Mouse (Mus musculus): Measurements from ENCODE around the gene 4931428F04Rik. TPM values are rescaled to one million over a fixed set of nuclear protein-coding genes. Genes with fewer than 3 reads are reported as not detected.

Gene 4931428F04Rik
- polyA plus RNA-seq, 1 experiment from 2014 or later: 34.2 TPM

DNA sequence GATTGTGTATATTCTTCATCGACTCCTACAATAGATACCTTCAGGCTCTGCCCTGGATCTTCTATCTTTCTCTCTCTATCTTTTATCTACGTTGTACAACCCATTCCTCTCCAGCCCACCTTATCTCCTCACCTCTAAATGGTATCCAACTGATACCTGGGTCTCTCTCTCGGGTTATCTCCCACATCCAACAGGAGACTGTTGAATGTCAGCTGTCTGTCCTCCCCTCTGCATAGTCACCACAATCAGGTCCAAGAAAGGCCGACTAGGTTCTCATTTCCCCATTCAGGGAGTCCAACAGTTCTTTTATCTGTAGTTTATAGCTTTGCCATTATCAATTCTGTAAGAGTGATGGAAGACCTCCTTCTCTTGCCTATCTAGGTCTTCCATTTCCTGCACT lies 7.4 kb downstream of the 4931428F04Rik start:
- H3K36me3 ChIP-seq (ENCODE audit: control insufficient read depth, insufficient read depth, low read length): peaks cover 3% of the 10 kb centered on the region; the same call in 1 of the 2 replicates
- H3K27me3 ChIP-seq (ENCODE audit: control insufficient read depth, insufficient read depth, low read length): peaks cover 28% of the 10 kb centered on the region
- no peak overlapping the region for H3K4me2 ChIP-seq
- ATAC-seq (ENCODE audit: low FRiP score) (no peak), DNase-seq (ENCODE audit: low spot score, missing footprints) (no peak)
- no peak overlapping the region for H3K9ac ChIP-seq (ENCODE audit: low read length)
- H3K27ac ChIP-seq (ENCODE audit: low read depth, low read length): no peak overlapping the region
- no peak overlapping the region for H3K4me3 ChIP-seq (ENCODE audit: low read depth, low read length)
- 0 out of 2 replicates have a peak, but pooled peaks cover 7% of the 10 kb centered on the region for H3K4me1 ChIP-seq (ENCODE audit: control insufficient read depth, insufficient read depth, low read length)
- H3K9me3 ChIP-seq (ENCODE audit: control insufficient read depth, low read length): no peaks in the 10 kb centered on the region
- 91% methylated on average over 4 of the region's 4 CpGs for WGBS

DNA sequence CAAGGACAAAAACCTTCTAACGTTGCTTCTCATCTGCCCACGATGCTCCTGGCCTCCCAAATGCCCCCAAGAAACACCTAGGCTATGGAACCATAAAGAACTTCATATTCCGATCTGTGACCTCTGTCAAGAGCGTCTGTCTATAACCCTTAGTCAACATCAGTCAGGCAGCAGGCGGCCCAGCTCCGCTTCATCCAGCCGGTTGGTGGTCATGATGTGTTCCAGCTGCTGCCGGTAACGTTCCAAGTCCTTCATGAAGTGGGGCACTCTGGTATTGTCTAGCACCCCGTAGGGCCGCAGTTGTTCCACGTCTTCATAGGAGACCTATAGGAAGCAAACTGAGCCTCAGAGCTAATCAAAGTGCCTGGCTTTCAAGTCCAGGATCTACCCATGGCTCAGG lies 7.8 kb downstream of the 4931428F04Rik start:
- Histone ChIP-seq H3K4me3 (ENCODE audit: low read depth, low read length) (no peak overlapping the region), H3K36me3 (ENCODE audit: control insufficient read depth, insufficient read depth, low read length) (peaks cover 3% of the 10 kb centered on the region; the same call in 1 of the 2 replicates), H3K27me3 (ENCODE audit: control insufficient read depth, insufficient read depth, low read length) (peaks cover 32% of the 10 kb centered on the region), H3K4me1 (ENCODE audit: control insufficient read depth, insufficient read depth, low read length) (0 out of 2 replicates have a peak, but pooled peaks cover 7% of the 10 kb centered on the region), H3K9me3 (ENCODE audit: control insufficient read depth, low read length) (no peaks in the 10 kb centered on the region), H3K27ac (ENCODE audit: low read depth, low read length) (no peak overlapping the region), H3K9ac (ENCODE audit: low read length) (no peak overlapping the region), H3K4me2 (no peak overlapping the region)
- DNase-seq (ENCODE audit: low spot score, missing footprints) (no peak), ATAC-seq (ENCODE audit: low FRiP score) (no peak)
- 85% methylated on average over 12 of the region's 12 CpGs for WGBS

- DNase-seq (ENCODE audit: low spot score, missing footprints) (no peak), ATAC-seq (ENCODE audit: low FRiP score) (no peak)
- peaks cover 13% of the 10 kb centered on the region for H3K4me1 ChIP-seq (ENCODE audit: control insufficient read depth, insufficient read depth, low read length)
- H3K27me3 ChIP-seq (ENCODE audit: control insufficient read depth, insufficient read depth, low read length): peaks cover 44% of the 10 kb centered on the region
- H3K4me2 ChIP-seq: no peak overlapping the region
- H3K27ac ChIP-seq (ENCODE audit: low read depth, low read length): no peak overlapping the region
- peaks cover 3% of the 10 kb centered on the region; the same call in 1 of the 2 replicates for H3K36me3 ChIP-seq (ENCODE audit: control insufficient read depth, insufficient read depth, low read length)
- 72% methylated on average over 3 of the region's 3 CpGs for WGBS
- no peak overlapping the region for H3K4me3 ChIP-seq (ENCODE audit: low read depth, low read length)
- H3K9ac ChIP-seq (ENCODE audit: low read length): no peak overlapping the region
- H3K9me3 ChIP-seq (ENCODE audit: control insufficient read depth, low read length): no peaks in the 10 kb centered on the region
Measured at GRCm38 (mm10) chr8:105280567-105280966, 9.1 kb downstream of the 4931428F04Rik start.

DNA sequence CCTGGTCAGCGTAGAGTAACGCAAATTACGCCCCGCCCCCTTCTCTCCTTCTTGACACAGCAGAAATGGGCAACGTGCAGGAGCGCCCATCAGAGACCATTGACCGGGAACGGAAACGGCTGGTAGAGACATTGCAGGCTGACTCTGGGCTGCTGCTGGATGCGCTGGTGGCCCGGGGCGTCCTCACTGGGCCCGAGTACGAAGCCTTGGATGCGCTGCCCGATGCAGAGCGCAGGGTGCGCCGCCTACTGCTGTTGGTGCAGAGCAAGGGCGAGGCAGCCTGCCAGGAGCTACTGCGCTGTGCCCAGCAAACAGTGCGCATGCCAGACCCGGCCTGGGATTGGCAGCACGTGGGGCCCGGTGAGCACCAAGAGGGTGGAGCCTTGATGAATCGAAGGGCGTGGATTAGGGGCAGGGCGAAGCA lies 10.7 kb downstream of the 4931428F04Rik start:
- Histone ChIP-seq H3K36me3 (ENCODE audit: control insufficient read depth, insufficient read depth, low read length) (peaks cover 3% of the 10 kb centered on the region; the same call in 1 of the 2 replicates), H3K9me3 (ENCODE audit: control insufficient read depth, low read length) (no peaks in the 10 kb centered on the region), H3K4me1 (ENCODE audit: control insufficient read depth, insufficient read depth, low read length) (peaks cover 14% of the 10 kb centered on the region), H3K4me3 (ENCODE audit: low read depth, low read length) (no peak overlapping the region), H3K27me3 (ENCODE audit: control insufficient read depth, insufficient read depth, low read length) (peaks cover 61% of the 10 kb centered on the region), H3K9ac (ENCODE audit: low read length) (no peak overlapping the region), H3K27ac (ENCODE audit: low read depth, low read length) (no peak overlapping the region), H3K4me2 (peak overlapping the region; percentile 10; the same call in 1 of the 2 replicates)
- DNase-seq (ENCODE audit: low spot score, missing footprints) (peak; percentile 90), ATAC-seq (ENCODE audit: low FRiP score) (peak; percentile 5; the same call in 1 of the 2 replicates)
- 4% methylated on average over 28 of the region's 28 CpGs for WGBS

- H3K36me3 ChIP-seq (ENCODE audit: control insufficient read depth, insufficient read depth, low read length): no peaks in the 10 kb centered on the region
- H3K9me3 ChIP-seq (ENCODE audit: control insufficient read depth, low read length): no peaks in the 10 kb centered on the region
- H3K27me3 ChIP-seq (ENCODE audit: control insufficient read depth, insufficient read depth, low read length): peaks cover 84% of the 10 kb centered on the region
- H3K27ac ChIP-seq (ENCODE audit: low read depth, low read length): no peak overlapping the region
- peak overlapping the region; percentile 34 for H3K4me3 ChIP-seq (ENCODE audit: low read depth, low read length)
- ATAC-seq (ENCODE audit: low FRiP score) (peak; percentile 69), DNase-seq (ENCODE audit: low spot score, missing footprints) (peak; percentile 95)
- 3% methylated on average over 29 of the region's 30 CpGs for WGBS
- peak overlapping the region; percentile 47 for H3K9ac ChIP-seq (ENCODE audit: low read length)
- peak overlapping the region; percentile 55 for H3K4me2 ChIP-seq
- H3K4me1 ChIP-seq (ENCODE audit: control insufficient read depth, insufficient read depth, low read length): peaks cover 14% of the 10 kb centered on the region
Measured at GRCm38 (mm10) chr8:105276292-105277120, 13.2 kb downstream of the 4931428F04Rik start.

DNA sequence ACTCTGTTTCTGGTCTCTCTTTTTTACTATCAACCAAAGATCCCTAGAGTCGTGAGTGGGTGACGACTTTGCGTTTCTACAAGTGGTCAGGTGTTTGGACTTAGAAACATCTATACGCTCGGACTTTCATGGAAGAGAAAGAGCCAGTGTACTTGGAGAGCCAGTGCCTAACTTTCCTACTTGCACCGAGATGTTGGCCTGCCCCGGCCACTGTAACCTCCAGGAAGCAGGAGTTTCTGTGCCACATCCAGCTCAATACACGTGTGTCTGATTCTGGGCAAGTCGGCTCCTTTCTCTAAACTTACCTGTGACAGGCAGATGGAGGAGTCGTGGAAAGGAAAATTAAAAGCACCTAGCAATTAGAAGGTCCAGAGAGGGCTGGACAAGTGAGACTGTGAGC lies 13.8 kb downstream of the 4931428F04Rik start, which contains the start of gene Nol3:
Gene Nol3 (plus strand): TSS at position 301 of the 400 bp plus-strand sequence.
- Histone ChIP-seq H3K9ac (ENCODE audit: low read length) (peak within 1 kb of the TSS; percentile 47), H3K36me3 (ENCODE audit: control insufficient read depth, insufficient read depth, low read length) (no peaks in the 10 kb centered on the region), H3K4me2 (peak within 1 kb of the TSS; percentile 55), H3K4me1 (ENCODE audit: control insufficient read depth, insufficient read depth, low read length) (peaks cover 15% of the 10 kb centered on the region), H3K27me3 (ENCODE audit: control insufficient read depth, insufficient read depth, low read length) (peaks cover 90% of the 10 kb centered on the region), H3K9me3 (ENCODE audit: control insufficient read depth, low read length) (no peaks in the 10 kb centered on the region), H3K27ac (ENCODE audit: low read depth, low read length) (no peak within 1 kb of the TSS), H3K4me3 (ENCODE audit: low read depth, low read length) (peak within 1 kb of the TSS; percentile 34)
- peak; percentile 10; the same call in 1 of the 2 replicates for ATAC-seq (ENCODE audit: low FRiP score)
- WGBS: 5% methylated on average over 10 of the region's 10 CpGs
- no peak for DNase-seq (ENCODE audit: low spot score, missing footprints)

DNA sequence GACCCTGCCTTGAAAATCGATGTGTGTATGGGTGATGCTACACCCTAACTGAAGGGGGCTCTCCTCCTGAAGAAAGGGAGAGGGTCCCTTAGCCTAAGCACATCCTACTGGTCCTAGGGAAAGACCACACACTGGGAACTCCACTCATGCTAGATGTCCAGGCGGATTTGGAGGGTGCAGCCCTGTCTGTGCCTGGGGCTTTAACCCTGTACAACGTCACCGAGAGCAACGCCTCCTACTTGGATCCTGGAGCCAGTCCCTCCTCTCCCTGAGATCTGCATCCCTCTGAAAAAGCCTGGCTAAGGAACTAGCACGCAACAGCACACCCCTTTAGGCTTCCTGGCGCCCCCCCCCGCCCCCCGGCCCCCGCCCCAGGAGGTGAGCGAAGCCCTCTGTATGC lies 14.3 kb downstream of the 4931428F04Rik start:
- Histone ChIP-seq H3K4me2 (no peak overlapping the region), H3K27me3 (ENCODE audit: control insufficient read depth, insufficient read depth, low read length) (peaks cover 94% of the 10 kb centered on the region), H3K4me3 (ENCODE audit: low read depth, low read length) (no peak overlapping the region), H3K36me3 (ENCODE audit: control insufficient read depth, insufficient read depth, low read length) (no peaks in the 10 kb centered on the region), H3K9me3 (ENCODE audit: control insufficient read depth, low read length) (no peaks in the 10 kb centered on the region), H3K4me1 (ENCODE audit: control insufficient read depth, insufficient read depth, low read length) (peaks cover 16% of the 10 kb centered on the region), H3K27ac (ENCODE audit: low read depth, low read length) (no peak overlapping the region), H3K9ac (ENCODE audit: low read length) (no peak overlapping the region)
- no peak for ATAC-seq (ENCODE audit: low FRiP score)
- no peak for DNase-seq (ENCODE audit: low spot score, missing footprints)
- WGBS: 4% methylated on average over 11 of the region's 11 CpGs

- H3K27ac ChIP-seq (ENCODE audit: low read depth, low read length): no peak overlapping the region
- WGBS: 2% methylated on average over 11 of the region's 11 CpGs
- no peak overlapping the region for H3K4me2 ChIP-seq
- H3K27me3 ChIP-seq (ENCODE audit: control insufficient read depth, insufficient read depth, low read length): peaks cover 99% of the 10 kb centered on the region
- no peaks in the 10 kb centered on the region for H3K36me3 ChIP-seq (ENCODE audit: control insufficient read depth, insufficient read depth, low read length)
- no peaks in the 10 kb centered on the region; the same call in 1 of the 2 replicates for H3K9me3 ChIP-seq (ENCODE audit: control insufficient read depth, low read length)
- DNase-seq (ENCODE audit: low spot score, missing footprints) (no peak), ATAC-seq (ENCODE audit: low FRiP score) (no peak)
- H3K4me3 ChIP-seq (ENCODE audit: low read depth, low read length): no peak overlapping the region
- no peak overlapping the region for H3K9ac ChIP-seq (ENCODE audit: low read length)
- H3K4me1 ChIP-seq (ENCODE audit: control insufficient read depth, insufficient read depth, low read length): peaks cover 21% of the 10 kb centered on the region
Measured at GRCm38 (mm10) chr8:105270916-105271186, 18.8 kb downstream of the 4931428F04Rik start.

Data from midbrain, embryonic 11.5 days (tissue).